Mouse (Mus musculus) erythroblast, embryonic 14.5 days (primary cell): ENCODE measurements around the gene Zscan2.

Experiments
- GATA1 ChIP-seq: IDR thresholded peaks from 2 replicates; pipeline ENCODE4 v1.6.1; 2012; ENCODE audit warnings: low read length, inconsistent platforms, mixed read lengths
- TAL1 ChIP-seq: IDR thresholded peaks from 3 replicates; pipeline ENCODE4 v1.6.1; 2012; ENCODE audit warnings: low read length, inconsistent platforms, mixed read lengths

DNA sequence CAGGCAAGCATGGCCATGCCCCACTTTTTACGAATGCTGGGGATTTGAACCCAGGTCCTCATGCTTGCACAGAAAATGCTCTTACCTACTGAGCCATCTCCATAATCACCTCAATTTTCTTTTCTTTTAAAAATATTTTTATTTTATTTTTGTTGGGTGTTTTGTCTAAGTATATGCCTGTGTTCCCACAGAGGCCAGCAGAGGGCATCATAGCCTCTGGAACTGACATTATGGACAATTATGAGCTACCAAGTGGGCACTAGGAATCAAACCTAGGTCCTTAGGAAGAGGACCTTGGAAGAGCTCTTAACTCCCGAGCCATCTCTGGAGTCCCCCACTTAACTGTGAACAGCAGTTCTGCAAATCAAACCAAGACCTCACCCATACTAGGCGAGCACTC, 7.5 kb upstream of the Zscan2 start:
- TF ChIP-seq GATA1 (no peak), TAL1 (no peak)
